Mouse (Mus musculus): ENCODE measurements around the gene Mpz.

- TF ChIP-seq MYOD1 (IDR thresholded peaks at IDR 0.05; ENCODE audit: control insufficient read depth, insufficient read length, low read depth) (no peak), CTCF (IDR thresholded peaks at IDR 0.05; ENCODE audit: control insufficient read depth, insufficient read depth, insufficient read length) (no peak), MYOG (IDR thresholded peaks at IDR 0.05; ENCODE audit: control insufficient read depth, extremely low read depth, insufficient read length) (no peak), CEBPB (IDR thresholded peaks at IDR 0.05; ENCODE audit: low read depth) (no peak), USF1 (IDR thresholded peaks at IDR 0.05; ENCODE audit: low read depth) (no peak), MAX (IDR thresholded peaks at IDR 0.05) (no peak), FOSL1 (IDR thresholded peaks at IDR 0.05; ENCODE audit: insufficient read depth, low read length, poor library complexity, severe bottlenecking) (no peak)
These were observed 42.8 kb downstream of the Mpz start for GRCm38 (mm10) chr1:171193093-171193840.

Data from C2C12 (cell line).